Mouse (Mus musculus) heart, embryonic 14.5 days (tissue): ENCODE measurements at regions not wholly inside any gene's neighbourhood (a gene's known extent, or its start where the extent isn't known, plus 50 kb on each side); places are given as distances from the start of the nearest gene placed in this dataset.

Source experiments
- ATAC-seq: fragments of 200-750 bp; cut with Nextera tagmentation; 2 replicates; pipeline ENCODE4 v1.8.0; 2017; ENCODE audit warnings: low read depth, moderate TSS enrichment; ENCODE audit not compliant: insufficient number of reproducible peaks, insufficient read depth, low FRiP score
- H3K27ac ChIP-seq, 2 experiments: fragments of 200-500 bp in 1 of 2; fragments of 300-500 bp in 1 of 2; sonication (generic) in 1 of 2; replicated peaks in 1 of 2; 2 replicates each; pipeline ENCODE4 v1.5.1; 2012 to 2014; ENCODE audit warnings: low read depth in 2 of 2, low read length in 2 of 2, control low read depth in 1 of 2, mild to moderate bottlenecking in 1 of 2, mixed read lengths in 1 of 2; ENCODE audit not compliant: control insufficient read depth in 1 of 2, insufficient read depth in 1 of 2
- H3K27me3 ChIP-seq: fragments of 300-500 bp; sonication (generic); 2 replicates; pipeline ENCODE4 v1.6.1; 2014; ENCODE audit warnings: mild to moderate bottlenecking, low read length, control low read depth; ENCODE audit not compliant: control insufficient read depth, insufficient read depth
- H3K36me3 ChIP-seq: fragments of 300-500 bp; sonication (generic); 2 replicates; pipeline ENCODE4 v1.6.1; 2014; ENCODE audit warnings: mild to moderate bottlenecking, control low read depth, low read length, mixed read lengths; ENCODE audit not compliant: control insufficient read depth, insufficient read depth
- H3K4me1 ChIP-seq, 2 experiments: fragments of 200-500 bp in 1 of 2; fragments of 300-500 bp in 1 of 2; sonication (generic) in 1 of 2; 2 replicates each; pipeline ENCODE4 v1.6.1; 2012 to 2014; ENCODE audit warnings: low read length in 2 of 2, control low read depth in 1 of 2, mixed read lengths in 1 of 2; ENCODE audit not compliant: control insufficient read depth in 2 of 2, insufficient read depth in 2 of 2
- H3K4me2 ChIP-seq: fragments of 300-500 bp; sonication (generic); 2 replicates; pipeline ENCODE4 v1.6.1; 2014; ENCODE audit warnings: mild to moderate bottlenecking, low read length
- H3K4me3 ChIP-seq, 2 experiments: fragments of 200-500 bp in 1 of 2; fragments of 300-500 bp in 1 of 2; sonication (generic) in 1 of 2; 2 replicates each; pipeline ENCODE4 v1.5.1; 2012 to 2014; ENCODE audit warnings: low read length in 2 of 2, mild to moderate bottlenecking in 2 of 2, control low read depth in 1 of 2, low read depth in 1 of 2, moderate library complexity in 1 of 2; ENCODE audit not compliant: control insufficient read depth in 1 of 2, insufficient read depth in 1 of 2
- H3K9ac ChIP-seq: fragments of 300-500 bp; sonication (generic); 2 replicates; pipeline ENCODE4 v1.6.1; 2014; ENCODE audit warnings: mild to moderate bottlenecking, low read length
- H3K9me3 ChIP-seq: fragments of 300-500 bp; sonication (generic); 2 replicates; pipeline ENCODE4 v1.6.1; 2016; ENCODE audit warnings: low read length, control low read depth; ENCODE audit not compliant: control insufficient read depth
- WGBS: fragments of 180-500 bp; shearing (Covaris S2); extraction: QIAGEN DNeasy Blood & Tissue Kit; methylation state at CpG from one replicate; pipeline ENCODE4 v1.1.7; 2014; 5-methylcytosine and 5-hydroxymethylcytosine counted together

DNA sequence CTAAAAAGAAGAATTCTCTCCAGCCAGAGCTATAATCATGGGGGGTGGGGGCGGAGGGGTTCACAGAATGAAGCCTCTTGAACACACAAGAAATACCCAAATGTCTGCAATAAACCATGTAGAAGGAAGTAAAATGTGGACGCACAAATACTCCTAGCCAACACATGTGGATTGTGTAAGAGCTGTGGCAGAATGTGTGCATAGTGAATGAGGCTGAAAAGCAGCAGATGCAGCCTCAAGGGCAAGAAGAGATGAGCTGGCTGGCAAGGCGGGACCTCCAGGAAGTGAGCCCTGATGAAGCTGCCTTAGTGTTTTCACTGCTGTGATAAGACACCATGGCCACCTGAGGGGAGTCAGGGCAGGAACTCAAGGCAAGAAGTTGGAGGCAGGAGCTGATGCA is 53.3 kb upstream of the Arhgap28 start:
- Histone ChIP-seq H3K27ac (no peak overlapping the region), H3K36me3 (no peaks in the 10 kb centered on the region), H3K27me3 (no peaks in the 10 kb centered on the region), H3K4me2 (no peak overlapping the region), H3K9ac (no peak overlapping the region), H3K4me3 (no peak overlapping the region), H3K9me3 (no peaks in the 10 kb centered on the region), H3K4me1 (no peaks in the 10 kb centered on the region)
- 69% methylated on average over 3 of the region's 3 CpGs for WGBS
- no peak for ATAC-seq

DNA sequence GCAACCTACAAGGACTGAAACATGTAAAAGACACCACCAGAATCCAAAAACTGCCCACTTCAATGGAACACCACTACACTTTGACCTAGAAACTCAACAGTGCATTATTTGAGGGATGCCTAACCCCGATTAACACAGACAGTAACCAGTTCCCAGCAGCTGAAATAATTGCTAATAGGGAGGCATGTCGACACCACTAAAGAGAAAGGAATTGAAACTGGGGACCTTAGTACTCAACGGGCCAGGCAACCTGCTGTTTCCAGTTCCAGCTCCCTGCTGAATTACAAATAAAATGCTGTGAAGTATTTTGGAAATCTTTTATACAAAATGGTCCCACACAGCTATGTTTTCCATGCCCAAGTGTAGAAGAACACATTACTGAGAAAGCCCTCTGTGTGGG is 56.5 kb upstream of the Arhgap28 start:
- no peak for ATAC-seq
- Histone ChIP-seq H3K36me3 (no peaks in the 10 kb centered on the region), H3K4me1 (no peaks in the 10 kb centered on the region), H3K27me3 (no peaks in the 10 kb centered on the region), H3K4me3 (no peak overlapping the region), H3K9me3 (no peaks in the 10 kb centered on the region), H3K9ac (no peak overlapping the region), H3K27ac (no peak overlapping the region), H3K4me2 (no peak overlapping the region)
- WGBS: 72% methylated on average over 3 of the region's 3 CpGs

DNA sequence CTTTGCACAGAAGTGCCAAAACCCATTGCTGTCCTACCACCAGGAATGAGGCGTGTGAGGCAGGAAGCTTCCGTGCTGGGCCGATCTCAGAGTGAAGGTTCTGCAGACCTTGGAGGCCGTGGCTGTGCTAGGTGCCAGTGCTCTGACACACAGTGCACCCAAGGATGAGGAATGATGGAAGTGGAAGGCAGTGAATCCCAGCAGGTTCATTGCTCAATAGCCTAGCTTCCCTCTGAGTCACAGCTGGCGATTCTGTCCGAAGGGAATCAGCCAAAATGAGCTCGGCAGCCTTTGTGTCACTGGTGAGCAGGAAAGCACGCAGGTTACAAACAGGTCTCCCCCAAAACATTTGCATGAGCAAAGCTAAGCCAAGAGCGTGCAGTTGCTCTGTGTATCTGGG is 61.8 kb upstream of the Arhgap28 start:
- no peaks in the 10 kb centered on the region for H3K4me1 ChIP-seq
- ATAC-seq: no peak
- H3K27me3 ChIP-seq: no peaks in the 10 kb centered on the region
- WGBS: 82% methylated on average over 9 of the region's 9 CpGs
- H3K4me2 ChIP-seq: no peak overlapping the region
- no peaks in the 10 kb centered on the region for H3K9me3 ChIP-seq
- H3K36me3 ChIP-seq: no peaks in the 10 kb centered on the region
- H3K4me3 ChIP-seq: no peak overlapping the region
- no peak overlapping the region for H3K27ac ChIP-seq
- no peak overlapping the region for H3K9ac ChIP-seq

DNA sequence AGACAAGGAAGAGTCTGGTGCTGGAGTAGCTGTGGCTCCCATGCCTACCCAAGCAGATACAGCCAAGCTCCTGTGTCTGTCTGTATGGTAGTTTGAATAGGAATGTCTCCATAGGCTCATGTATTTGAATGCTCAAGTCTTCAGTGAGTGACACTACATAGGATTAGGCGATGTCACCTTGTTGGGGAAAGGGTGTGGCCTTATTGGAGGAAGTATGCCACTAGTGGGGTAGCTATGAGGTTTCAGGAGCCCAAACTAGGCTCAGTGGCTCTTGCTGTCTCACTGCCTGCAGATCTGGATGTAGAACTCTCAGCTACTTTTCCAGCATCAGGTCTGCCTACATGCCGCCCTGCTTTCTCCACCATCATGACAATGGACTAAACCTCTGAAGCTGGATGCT is 62.3 kb upstream of the Arhgap28 start:
- no peak overlapping the region for H3K4me3 ChIP-seq
- H3K27me3 ChIP-seq: no peaks in the 10 kb centered on the region
- H3K4me1 ChIP-seq: no peaks in the 10 kb centered on the region
- H3K9ac ChIP-seq: no peak overlapping the region
- H3K9me3 ChIP-seq: no peaks in the 10 kb centered on the region
- H3K27ac ChIP-seq: no peak overlapping the region
- no peaks in the 10 kb centered on the region for H3K36me3 ChIP-seq
- H3K4me2 ChIP-seq: no peak overlapping the region
- ATAC-seq: no peak
- WGBS: 85% methylated on average over 2 of the region's 2 CpGs

DNA sequence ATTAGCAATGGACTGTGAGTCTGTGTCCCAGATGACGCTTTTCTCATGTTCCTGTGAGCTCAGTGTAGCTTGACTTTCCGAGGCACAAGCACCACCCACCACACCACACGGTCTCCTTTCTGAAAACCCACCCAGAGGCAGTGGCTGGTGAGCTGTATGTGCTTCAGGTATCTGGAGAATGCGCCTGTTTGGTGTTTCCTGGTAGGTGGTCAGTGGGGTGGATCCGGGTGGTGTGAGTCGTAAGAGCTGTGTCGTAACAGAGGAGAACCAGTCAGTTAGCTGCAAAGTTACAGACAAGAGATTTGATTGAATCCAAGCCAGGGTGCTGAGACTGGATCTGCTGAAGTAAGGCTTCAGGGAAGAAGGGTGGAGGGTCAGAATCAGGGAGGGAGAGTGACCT is 65.1 kb upstream of the Arhgap28 start:
- Histone ChIP-seq H3K9ac (no peak overlapping the region), H3K4me1 (no peaks in the 10 kb centered on the region), H3K27me3 (no peaks in the 10 kb centered on the region), H3K9me3 (no peaks in the 10 kb centered on the region), H3K27ac (no peak overlapping the region), H3K4me2 (no peak overlapping the region), H3K4me3 (no peak overlapping the region), H3K36me3 (no peaks in the 10 kb centered on the region)
- WGBS: 64% methylated on average over 7 of the region's 7 CpGs
- no peak for ATAC-seq

DNA sequence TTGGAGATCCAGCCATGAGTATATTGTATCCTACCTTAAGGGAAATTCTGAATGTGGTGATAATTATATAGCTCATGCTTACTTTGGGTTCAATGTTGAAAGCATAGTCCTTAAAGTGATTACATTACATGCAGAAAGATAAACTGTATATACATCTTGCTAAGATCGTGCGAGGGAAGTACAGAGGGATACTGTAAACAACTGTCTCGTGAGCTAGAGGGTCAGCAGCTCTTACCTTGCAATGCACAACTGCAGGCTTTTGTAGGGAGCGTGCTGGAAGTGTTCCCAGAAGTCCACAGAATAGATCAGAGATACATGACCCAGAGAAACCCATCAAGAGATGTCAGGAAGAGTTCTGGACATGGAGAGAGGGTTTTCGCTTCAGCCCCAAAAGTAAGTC is 65.6 kb upstream of the Arhgap28 start:
- Histone ChIP-seq H3K27ac (no peak overlapping the region), H3K36me3 (no peaks in the 10 kb centered on the region), H3K4me3 (no peak overlapping the region), H3K9ac (no peak overlapping the region), H3K9me3 (no peaks in the 10 kb centered on the region), H3K27me3 (no peaks in the 10 kb centered on the region), H3K4me1 (no peaks in the 10 kb centered on the region), H3K4me2 (no peak overlapping the region)
- ATAC-seq: no peak
- WGBS: 82% methylated on average over 5 of the region's 5 CpGs

DNA sequence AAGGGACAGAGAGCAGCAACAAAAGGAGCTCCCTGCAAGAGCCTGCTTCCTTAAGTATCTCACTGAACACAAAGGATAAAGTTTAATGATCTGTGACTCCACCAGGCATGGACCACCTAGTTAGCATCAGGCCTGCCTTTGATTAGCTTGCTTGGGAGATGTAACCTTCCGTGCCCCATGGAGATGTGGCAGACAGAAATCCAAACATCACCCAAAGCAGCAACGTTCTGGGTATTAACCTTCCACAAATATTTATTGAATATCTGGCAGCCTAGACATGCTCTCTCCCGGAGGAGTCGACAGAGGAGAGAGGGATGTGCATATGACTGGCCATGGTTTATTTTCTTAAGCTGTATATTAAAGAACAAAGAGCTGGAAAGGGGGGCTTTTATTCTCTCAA is 67.6 kb upstream of the Arhgap28 start:
- ATAC-seq: no peak
- no peak overlapping the region for H3K27ac ChIP-seq

DNA sequence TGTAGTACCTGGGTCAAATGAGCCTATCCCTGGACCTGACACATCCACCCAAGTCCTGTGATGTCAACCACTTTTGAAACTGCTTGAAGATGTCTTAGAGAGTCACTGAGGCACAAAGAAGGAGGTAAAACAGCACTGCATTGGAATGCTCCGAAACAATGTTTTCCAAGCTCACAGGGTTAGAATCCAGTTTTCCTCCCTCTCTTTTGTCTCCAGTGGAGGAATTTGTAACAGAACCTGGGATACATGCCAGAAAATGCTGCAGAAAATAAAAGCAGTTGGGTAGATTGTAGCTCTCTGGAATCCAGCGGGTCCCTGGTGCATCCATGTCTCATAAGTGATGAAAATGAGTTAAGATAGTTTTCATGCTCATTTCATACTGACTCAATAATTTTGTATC is 71.8 kb upstream of the Arhgap28 start:
- 47% methylated on average over 2 of the region's 2 CpGs for WGBS
- Histone ChIP-seq H3K4me1 (peaks cover 0 to 3% of the 10 kb centered on the region in 2 experiments; a peak in 2 of 4 replicates), H3K9ac (no peak overlapping the region), H3K9me3 (no peaks in the 10 kb centered on the region), H3K36me3 (no peaks in the 10 kb centered on the region), H3K27me3 (no peaks in the 10 kb centered on the region), H3K27ac (peak overlapping the region in 1 of 2 experiments; percentile 39; a peak in 1 of 4 replicates), H3K4me2 (no peak overlapping the region), H3K4me3 (no peak overlapping the region)
- no peak for ATAC-seq

More for the DNA sequence above, 67.6 kb upstream of the Arhgap28 start:
- Histone ChIP-seq H3K36me3 (no peaks in the 10 kb centered on the region), H3K9ac (no peak overlapping the region), H3K9me3 (no peaks in the 10 kb centered on the region), H3K4me2 (no peak overlapping the region), H3K27me3 (no peaks in the 10 kb centered on the region), H3K4me1 (peaks cover 0 to 3% of the 10 kb centered on the region in 2 experiments; a peak in 2 of 4 replicates), H3K4me3 (no peak overlapping the region)
- 50% methylated on average over 4 of the region's 4 CpGs for WGBS
